Mouse (Mus musculus) testis, postnatal 10 days (tissue): ENCODE measurements around the gene Aldh4a1.
A peak's percentile ranks its signal among the peaks of the same experiment; 100 is the strongest.

Source experiments
- DNase-seq: peaks from one replicate; pipeline ENCODE4 v3.0.0; 2021; ENCODE audit warnings: low spot score

Aldh4a1 gene

DNA sequence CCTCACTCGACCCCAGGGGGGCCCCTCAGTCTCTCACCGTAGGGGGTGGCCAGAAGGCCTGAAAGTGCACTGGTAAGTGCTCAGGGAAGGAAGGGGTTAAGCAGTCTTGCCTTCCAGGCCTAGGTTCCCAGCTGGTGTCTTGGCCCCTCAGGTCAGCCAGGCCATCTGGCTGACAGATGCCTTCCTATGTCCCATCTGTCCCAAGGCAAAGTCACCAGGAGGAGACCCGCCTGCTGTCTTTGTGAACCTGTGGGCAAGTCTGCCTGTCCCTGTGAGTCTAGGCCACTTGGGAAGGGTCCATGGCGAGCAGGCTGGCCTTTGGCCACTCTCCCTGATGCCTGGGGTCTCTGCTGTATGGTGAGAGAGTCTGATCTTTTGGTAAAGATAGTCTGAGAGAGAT is 32.2 kb upstream of the Aldh4a1 start:
- DNase-seq, result no peak

DNA sequence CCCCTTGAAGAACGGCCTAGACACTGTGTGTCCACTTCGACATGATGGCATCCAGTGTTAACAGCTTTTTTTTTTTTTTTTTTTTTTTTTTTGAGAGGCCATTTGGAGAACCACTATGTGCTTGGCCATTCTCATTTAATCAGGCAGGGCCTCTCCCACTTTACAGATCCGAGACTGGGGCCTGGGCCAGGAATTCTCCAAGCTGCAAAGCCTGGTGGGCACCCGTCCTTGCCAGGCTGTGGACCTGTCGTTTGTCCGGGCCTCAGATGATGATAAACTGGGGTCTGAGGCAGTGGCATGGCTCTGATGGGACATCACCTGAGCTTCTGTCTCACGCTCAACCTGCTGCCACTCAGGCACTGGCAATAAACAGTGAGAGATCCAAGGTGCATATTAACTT is 29.8 kb upstream of the Aldh4a1 start:
- DNase-seq, result no peak

DNA sequence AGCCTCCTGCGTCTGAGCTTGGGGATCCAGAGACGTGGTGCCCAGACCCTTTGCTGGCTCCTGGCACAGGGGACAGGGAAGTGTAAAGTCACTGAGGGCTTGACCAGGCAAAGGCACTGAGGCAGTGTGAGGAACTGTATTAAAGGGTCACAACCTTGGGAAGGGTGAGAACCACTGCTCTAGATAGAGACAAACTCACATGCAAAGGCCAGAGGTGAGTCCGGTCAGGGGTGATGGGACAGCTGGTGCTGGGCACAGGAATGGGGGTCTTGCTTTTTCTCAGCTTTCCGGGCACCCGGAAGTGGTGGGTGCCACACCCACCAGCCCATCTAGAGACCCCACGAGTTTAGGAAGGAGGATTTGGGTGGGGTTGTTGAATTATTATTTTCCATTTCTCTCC is 29.3 kb upstream of the Aldh4a1 start:
- DNase-seq, result no peak

DNA sequence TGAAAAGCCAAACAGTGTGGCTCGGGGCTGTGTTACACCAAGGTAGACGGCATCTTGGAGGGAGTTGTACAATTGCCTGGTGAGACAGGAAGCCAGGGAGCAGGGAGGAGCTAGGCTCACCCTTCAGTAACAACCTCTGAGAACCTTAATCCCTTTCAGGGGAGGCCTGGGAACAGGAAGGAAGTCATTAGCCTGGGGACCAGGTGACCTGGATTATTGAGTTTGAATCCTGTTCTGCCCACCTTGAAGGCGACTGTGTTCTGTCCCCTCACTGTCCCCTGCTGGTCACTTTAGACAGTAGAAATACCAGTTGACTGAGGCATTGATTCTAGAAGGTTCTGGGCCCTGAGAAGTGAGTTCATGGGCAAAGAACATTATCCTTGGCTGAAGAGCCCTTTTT is 28.6 kb upstream of the Aldh4a1 start:
- no peak for DNase-seq

DNA sequence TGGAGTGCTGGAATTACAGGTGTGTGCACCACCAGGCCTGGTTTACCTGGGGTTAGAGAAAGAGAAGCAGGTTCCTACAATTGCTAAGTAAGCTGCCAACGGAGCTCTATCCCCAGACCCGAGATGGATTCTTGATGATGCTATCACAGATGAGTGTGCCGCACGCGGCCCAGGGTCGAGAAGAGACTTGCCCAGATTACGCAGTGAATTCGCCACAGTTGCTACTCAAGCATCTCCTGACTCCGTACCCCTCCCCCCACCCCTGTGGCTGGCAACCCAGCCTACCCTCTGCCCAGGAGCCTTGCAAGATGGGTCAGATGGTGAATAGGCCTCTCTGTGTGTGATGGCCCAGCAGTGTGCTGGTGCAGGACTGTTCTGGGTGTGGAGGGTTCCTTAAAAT is 26.0 kb upstream of the Aldh4a1 start:
- DNase-seq, result no peak

DNA sequence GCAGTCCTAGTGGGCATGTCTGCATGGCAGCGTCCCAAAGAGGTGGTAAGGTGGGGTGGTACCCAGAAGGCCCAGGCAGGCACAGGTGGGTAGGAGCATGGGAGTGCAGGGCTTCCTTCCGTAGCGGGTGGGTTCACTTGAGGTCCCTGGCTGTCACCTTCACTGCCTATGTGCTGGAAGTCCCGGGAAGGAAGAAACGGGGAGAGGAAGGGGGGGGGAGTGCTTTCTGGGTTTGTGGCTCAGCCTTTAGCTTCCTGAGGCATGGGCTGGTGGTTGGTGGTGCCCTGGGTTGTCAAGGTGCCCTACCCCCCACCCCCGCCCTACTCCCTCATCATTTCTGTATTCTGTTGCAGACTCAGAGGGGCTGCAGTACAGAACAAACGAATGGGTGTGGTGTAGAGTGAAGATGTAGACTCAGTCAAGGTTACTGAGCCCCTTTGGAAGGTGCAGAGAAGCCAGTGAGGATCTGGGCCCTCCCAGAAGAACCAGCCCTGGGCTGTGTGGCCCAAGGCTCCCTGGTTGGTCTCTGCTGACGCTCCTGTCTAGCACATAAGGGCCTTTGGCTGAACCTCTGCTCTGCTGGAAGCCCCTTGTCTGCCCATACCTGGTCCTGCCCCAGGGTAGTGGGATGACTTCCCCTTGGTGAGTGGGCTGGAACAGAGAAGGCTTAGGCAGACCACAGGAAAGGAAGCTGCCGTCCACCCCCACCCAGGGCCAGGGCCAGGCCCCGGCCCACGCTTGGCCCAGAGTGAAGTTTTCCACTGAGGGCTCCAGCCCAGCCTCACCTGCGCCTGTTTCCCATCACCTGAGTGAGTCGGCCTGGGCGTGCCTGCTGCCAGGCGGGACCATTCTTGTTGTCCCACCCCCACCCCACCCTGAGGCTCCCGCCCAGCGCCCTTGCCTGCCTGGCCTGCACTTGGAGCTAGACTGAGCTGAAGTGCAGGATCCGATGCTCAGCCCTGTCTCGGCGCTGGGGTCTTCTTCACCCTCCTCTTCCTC is 25.1 kb upstream of the Aldh4a1 start:
- DNase-seq, result no peak

DNA sequence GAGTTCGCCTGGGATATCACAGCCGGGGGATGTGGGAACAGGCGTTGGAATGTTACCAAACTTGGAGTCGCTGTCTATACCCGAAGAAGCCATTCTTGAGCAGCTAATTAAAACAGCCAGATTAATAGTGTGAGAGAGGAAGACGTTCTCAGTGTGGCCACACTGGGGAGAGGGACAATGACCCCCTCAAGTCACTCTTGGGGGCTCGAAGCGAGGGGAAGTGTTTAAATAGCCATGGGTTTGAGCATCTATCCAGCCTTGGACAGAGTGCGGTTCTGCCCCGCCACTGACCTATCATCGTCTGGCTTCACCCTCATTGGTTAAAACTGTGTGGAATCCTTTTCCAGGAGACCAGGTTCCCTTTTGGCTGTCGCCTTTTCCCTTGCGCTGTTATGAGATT is 24.3 kb upstream of the Aldh4a1 start:
- DNase-seq, result no peak

DNA sequence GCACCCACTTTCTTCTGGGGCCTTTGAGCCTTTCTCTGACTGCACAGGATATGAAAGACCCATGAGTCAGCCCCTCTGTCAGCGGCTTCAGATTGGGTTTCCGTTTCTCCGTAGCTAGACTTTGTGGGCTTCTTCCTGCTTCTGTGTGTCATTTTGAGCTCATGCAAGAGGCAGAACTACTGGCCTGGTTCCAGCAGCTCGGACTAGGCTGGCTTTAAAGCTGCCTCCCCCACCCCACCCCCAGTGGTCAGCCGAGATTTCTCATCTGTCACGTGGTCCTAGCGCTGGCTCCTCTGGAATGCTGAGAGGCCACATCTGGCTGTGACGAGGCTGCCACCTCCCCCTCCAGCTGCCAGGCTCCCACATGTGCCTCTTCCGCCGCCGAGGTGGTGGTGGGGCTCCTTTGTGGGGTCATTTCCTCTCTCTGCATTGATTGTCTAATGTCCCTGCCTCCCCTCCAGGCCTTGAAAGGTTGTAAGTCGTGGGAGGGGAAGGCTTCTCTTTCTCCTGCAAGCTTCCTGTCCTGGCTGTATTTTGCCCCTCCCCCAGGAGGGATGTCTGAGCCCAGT is 23.6 kb upstream of the Aldh4a1 start:
- peak; percentile 93 for DNase-seq

DNA sequence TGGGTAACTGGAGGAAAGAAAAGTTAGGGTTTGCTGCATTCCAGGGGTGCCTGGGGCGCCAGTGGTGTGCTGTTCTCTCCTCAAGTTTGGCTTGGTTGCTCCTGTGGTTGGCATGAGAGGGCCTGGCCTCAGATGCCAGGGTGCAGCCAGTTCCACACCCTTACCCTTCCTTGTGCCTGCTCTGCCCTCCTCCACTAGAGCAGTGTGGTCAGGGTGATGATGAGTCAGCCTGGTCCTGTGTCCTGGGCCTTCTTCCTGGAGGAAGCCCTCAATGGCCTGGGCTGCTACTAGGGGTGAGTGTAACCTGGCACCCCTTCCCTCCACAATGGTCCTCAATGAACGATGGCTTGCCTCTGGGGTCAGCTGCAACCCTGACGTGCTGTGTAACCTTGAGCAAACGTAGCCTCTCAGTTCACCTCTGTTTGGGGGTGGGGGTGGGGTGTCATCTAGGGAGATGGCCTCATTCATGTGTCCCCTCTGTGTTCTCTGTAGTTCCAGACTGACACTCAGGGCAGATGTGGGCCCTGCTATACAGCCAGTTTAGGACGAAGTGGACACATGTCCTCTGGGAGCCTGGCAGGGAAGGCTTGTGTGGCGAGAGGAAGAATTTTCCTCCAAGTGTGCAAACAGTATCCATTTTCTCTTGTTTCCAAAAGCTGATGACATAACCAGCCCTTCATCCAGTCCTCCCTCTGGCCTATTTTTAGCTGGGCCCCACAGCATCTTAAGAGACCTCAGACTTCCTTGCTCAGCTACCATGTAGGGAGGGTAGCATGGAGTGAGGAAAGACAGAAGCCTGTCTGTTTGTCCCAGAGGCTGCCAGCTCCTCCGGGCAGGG is 20.9 kb upstream of the Aldh4a1 start:
- DNase-seq, result no peak

DNA sequence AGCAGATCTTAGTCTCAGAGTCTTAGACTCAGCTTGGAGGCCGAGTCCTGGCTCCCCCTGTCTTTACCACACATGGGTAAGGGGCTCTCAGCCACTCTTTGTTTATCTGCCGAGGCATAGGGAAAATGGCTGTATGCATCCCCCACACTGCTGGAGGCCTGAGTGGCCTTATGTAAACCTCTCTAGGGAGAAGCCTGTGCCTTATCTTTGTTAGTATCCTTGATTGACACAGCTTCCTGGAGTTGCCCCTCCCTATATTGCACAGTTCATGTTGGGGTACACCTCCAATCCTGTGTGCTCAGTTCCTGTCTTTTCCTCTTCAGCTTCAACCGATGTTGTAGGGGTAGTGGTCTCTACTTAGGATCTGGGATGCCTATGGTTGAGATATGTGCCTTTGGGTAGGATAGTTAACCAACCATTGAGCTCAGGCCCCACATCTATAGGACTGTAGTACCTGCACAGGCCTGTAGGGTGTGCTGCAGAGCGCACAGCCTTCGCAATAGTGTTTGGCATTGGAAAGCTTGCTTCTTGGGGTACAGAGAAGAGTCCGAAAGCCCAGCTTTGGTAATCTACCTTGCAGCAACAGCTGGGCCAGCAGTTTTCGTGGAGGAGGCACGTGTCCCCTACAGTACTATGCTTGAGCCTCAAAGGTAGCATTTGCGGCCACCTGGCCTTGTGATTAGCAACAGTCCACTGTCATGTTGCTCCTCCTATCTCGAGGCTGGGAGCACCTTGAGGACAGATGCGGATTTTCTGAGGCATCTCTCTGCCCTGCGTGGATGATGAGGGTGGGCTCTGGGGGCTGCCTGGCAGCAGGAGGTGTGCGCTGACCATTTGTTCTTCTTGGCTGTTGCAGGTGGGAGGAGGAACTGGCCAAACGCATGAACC is 20.1 kb upstream of the Aldh4a1 start, which contains the start of gene Gm21969:
TSS of gene Gm21969 (plus strand) at position 830 of the 888 bp plus-strand sequence.
- peak; percentile 78 for DNase-seq

DNA sequence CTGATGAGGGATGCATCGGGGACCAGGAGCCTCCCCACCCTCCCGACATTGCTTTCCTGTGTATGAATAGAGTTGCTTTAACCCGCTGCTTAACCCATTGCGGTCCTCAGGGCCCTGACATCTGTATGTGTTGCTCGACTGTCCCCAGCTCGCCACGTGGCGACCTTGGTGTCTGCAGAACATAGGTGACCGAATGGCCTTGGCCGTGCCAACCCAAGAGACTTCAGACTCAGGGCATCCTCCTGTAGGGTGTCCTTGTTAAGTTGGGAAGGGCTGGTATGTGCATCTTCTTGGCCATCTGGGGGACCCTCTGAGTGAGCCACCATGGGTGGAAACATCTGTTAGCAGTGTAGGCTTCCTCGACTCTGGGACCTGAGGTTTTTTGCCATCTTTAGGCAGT is 17.4 kb upstream of the Aldh4a1 start:
- no peak for DNase-seq

DNA sequence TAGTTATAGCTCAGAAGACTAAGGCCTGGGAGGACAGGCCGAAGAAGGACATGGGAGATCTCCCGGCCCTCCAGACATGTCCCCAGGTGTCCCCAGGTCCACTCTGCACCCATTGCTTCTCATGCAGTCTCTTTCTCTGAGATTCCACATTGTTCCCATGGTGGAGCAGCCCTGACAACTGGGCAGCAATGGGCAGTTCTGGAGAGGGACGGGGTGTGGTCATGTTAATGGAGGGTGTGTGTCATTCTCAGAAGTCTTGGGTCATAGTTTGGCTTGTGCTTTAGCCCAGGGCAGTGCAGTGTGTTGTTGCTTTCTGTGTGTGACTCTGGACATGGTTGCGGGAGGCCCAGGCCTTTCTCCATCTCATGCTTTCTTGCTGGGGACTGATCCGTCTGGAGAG is 15.9 kb upstream of the Aldh4a1 start:
- no peak for DNase-seq

DNA sequence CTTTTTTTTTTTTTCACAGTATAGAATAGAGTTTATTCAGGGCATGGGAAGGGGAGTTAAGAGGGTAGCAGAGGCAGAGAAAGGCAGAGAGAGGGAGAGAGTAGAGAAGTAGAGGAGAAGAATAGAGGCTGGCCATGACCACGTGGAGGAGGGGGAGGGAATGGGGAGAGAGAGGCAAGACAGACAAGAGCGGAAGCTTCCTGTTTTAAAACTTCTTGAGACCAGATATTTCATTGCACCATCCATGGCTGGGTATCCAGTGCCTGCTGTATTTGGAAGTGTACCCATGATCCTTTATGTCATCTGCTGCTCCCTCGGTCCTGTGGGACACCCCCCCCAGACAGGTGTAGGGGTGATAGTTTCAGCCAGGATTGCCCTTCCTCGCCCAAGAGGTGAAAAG is 13.7 kb upstream of the Aldh4a1 start:
- no peak for DNase-seq

DNA sequence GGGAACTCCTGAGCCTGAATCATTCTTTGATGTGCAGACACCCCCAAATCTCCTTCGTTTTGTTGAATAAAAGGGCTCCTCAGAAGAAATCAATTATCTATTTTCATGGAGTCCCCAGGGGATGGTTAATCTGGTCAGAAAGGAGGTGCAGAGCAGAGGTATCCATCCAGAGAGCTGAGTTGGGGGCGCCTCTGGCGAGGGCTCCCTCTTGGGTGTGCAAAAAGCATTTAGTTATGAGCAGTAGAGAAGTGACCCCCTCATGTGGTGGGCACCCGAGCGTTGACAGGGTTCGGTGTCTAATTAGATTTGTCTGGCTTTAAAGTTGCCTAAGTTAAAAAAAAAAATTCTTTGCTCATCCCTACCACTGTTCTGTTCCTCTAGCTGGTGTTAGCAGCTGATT is 11.7 kb upstream of the Aldh4a1 start:
- DNase-seq, result no peak

DNA sequence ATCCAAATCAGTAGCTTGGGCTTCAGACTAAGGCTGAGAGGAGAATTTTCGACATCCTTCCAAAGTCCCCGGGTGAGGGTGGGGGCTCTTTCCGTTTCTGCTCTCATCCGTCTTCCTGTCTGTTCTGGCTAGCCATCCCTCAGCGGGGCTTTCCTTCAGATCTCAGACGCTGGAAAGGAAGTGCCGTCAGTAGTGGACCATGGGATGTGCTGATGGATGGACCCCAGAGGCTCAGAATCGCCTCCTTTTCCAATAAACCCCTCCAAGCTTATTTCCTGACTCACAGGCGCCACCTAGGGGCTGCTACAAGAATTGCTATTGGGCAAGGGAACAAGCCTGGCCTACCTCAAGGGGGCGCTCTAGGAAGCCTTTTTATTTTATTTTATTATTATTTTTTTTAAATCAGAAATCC is 11.1 kb upstream of the Aldh4a1 start:
- DNase-seq, result peak; percentile 94

DNA sequence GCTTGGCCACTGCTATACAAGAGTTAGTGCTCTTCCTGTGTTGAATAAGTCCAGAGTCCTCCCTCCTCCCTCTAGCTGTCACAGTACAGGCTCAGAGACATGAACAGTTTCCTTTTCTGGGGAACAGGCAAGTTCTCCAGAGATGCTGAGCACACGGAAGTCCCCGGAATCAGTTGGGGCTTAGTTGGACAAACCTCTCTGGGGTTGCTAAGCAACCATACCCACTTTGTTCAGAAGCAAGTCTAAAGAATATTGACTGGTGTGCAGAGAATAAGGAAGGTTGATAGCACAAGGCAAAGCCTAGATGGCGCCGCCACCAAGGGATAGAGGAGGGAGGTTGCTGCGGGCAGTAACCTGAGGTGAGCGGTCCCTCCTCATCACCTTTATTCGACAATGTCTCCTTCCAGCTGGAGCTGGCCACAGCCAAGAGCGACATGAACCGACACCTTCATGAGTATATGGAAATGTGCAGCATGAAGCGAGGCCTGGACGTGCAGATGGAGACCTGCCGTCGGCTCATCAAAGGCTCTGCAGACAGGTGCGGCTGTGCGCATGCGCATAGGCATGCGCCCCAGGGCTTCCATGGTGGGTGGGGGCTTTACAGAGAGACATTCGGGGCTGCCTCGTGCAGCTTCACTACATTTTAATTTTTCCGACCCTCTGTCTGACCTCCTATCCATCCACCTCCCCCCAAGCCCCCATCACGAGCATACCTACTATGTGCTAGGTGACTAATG is 8.0 kb upstream of the Aldh4a1 start:
- DNase-seq, result no peak

DNA sequence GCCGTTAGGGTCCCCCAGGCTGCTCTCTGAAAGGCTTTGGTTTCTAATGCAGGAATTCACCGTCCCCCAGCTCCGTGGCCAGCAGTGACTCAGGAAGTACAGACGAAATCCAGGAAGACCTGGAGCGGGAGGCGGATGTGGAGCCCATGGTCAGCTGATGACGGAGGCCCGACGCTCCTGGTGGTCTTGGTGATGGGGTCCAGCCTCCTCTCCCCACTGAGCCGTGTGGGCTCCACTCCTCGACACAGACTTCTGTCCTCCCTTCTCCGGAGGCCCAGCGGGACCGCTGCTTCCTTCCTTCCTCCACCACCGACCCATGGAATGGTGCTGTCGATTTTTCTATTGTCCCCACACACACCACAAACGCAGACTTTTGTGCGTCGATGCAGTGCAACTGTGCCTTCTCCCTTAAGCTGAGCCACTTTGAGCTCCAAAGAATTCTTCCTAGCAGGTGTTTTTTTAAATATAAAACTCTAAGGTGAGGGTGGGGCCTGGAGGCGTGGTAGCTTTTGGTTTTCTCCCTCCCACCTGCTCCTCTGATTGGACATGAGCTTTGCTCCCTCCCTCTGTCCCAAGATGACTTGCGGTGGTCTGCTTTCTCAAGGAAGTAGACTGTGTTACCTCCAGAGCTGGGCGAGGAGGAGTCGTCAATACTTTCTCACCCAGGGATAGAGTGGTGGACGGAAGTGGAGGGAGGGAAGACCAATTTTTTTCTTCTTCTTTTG is 6.2 kb upstream of the Aldh4a1 start:
- DNase-seq, result no peak

DNA sequence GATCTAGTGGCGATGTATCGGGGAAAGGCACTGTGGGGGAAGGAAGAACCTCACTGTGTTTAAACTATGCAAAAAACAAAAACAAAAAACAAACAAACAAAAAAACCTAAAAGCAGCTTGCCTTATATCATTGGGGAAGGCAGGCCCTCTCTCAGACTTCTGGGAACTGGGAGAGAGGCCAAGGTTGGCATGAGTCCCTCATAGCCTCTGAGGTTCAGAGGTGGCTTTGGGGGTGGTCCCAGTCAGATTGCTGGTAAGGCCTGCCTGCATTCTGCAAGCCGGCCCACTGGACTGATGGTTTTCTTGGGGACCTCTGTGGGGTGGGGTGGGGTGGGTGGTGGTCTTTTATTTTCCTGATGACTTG is 5.7 kb upstream of the Aldh4a1 start:
- no peak for DNase-seq

DNA sequence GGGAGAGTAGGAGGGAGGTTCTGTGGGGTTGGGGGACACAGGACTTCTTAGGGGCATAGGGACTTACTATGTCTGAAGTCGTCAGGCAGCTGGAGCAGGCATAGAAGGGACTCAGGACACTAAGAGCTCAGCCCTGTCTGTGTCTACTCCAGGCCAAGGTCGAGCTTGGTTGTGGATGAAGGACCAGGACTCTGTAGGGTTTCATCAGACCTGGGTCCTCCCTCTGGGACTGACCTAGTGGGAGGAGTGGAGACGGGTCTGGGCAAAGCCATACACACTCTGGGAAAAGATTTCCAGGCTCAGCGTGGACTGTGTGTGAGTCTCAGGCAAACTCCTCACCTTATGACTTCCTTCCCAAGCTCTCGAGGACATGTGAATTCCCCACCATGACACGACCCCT is 2.9 kb upstream of the Aldh4a1 start:
- no peak for DNase-seq

DNA sequence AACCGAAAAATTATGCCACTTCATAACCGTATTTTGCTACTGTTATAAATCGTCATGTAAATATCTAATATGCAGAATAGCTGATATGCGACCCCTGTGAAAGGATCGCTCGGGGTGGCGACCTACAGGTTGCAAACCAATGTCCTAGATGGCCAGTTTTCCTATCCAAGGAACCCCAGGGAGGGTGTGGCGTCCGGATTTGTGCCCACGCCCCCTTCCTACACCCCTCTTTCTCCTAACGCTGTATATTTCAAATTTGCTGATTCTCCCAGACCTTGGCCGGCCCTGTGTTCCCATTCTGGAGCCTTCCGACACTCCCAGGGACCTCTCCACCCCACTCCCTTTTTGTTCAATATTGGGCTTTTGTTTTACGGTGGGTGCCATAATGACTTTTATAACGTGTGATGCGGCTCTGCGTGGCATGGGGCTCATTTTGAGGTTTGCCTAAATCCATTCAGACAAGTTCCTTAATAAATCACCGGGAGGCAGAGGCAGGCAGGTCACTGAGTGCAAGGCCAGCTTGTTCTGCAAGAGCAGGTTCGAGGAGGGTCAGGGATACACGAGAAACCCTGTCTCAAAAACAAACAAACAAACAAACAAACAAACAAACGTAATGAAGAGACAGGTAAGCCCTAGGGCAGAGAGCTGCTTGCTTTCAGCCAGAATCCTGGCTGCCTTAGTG is 909 bp downstream of the Aldh4a1 start:
- no peak for DNase-seq
